Mouse (Mus musculus): Measurements from ENCODE around the gene A2ml1. TPM values are rescaled to one million over a fixed set of nuclear protein-coding genes. Genes with fewer than 3 reads are reported as not detected.

The A2ml1 gene
- polyA plus RNA-seq, 1 experiment from 2014 or later: 2.4 TPM

DNA sequence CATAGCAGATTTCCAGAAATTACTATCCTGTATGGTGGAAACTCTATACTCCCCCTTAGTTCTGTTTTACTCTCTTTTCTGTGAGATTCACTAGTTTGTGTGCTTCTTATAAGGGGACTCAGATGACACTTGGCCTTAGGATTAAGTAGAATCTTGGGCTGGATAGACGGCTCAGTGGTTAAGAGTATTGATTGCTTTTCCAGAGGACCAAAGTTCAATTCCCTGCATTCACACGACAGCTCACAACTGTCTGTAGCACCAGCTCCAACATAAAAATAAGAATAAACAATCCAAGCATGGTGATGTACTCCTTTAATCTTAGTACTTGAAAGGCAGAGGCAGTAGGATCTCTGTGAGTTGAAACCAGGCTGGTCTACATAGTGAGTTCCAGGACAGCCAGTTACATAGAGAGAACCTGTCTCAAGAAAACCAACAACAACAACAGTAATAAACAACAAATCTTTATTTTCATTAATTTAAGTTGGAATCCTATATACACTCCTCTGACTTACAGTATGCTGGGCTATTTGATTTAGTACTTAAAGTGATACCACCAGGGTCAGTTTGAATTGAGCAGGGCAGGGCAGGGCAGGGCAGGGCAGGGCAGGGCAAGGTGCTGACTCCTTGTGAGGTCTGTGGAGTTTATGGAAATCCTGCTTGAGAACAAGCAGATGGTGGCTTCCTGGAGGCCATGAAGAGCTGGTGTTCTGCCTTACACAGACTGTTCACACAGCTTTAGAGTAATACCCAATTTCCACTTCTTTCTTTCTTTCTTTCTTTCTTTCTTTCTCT, 17.0 kb upstream of the A2ml1 start:
- no peaks in the 10 kb centered on the region for H3K27me3 ChIP-seq
- no peaks in the 10 kb centered on the region for H3K9me3 ChIP-seq
- H3K27ac ChIP-seq: no peak overlapping the region; the same call in 1 of the 2 replicates
- WGBS: 48% methylated on average over 2 of the region's 2 CpGs
- H3K4me3 ChIP-seq: no peak overlapping the region
- H3K36me3 ChIP-seq: no peaks in the 10 kb centered on the region
- no peak for ATAC-seq (ENCODE audit: borderline replicate concordance, extremely low read depth, low FRiP score, low TSS enrichment)
- no peak overlapping the region for H3K9ac ChIP-seq
- no peak overlapping the region for H3K4me2 ChIP-seq
- H3K4me1 ChIP-seq: peaks cover 23% of the 10 kb centered on the region

- H3K36me3 ChIP-seq: no peaks in the 10 kb centered on the region
- peak overlapping the region; percentile 68 for H3K27ac ChIP-seq
- peak overlapping the region; percentile 48 for H3K4me2 ChIP-seq
- H3K9ac ChIP-seq: no peak overlapping the region
- H3K4me3 ChIP-seq: peak overlapping the region; percentile 19
- WGBS: 11% methylated on average over 9 of the region's 9 CpGs
- H3K27me3 ChIP-seq: no peaks in the 10 kb centered on the region
- peak; percentile 97 for ATAC-seq (ENCODE audit: borderline replicate concordance, extremely low read depth, low FRiP score, low TSS enrichment)
- no peaks in the 10 kb centered on the region for H3K9me3 ChIP-seq
- peaks cover 17% of the 10 kb centered on the region for H3K4me1 ChIP-seq
Measured at GRCm38 (mm10) chr6:128597121-128597522, 15.7 kb upstream of the A2ml1 start.

GRCm38 (mm10) chr6:128594651-128595050, 13.2 kb upstream of the A2ml1 start:
- H3K36me3 ChIP-seq: no peaks in the 10 kb centered on the region
- no peaks in the 10 kb centered on the region for H3K27me3 ChIP-seq
- ATAC-seq (ENCODE audit: borderline replicate concordance, extremely low read depth, low FRiP score, low TSS enrichment): no peak
- peaks cover 15% of the 10 kb centered on the region for H3K4me1 ChIP-seq
- H3K27ac ChIP-seq: no peak overlapping the region
- H3K4me2 ChIP-seq: no peak overlapping the region
- H3K9ac ChIP-seq: no peak overlapping the region
- no peaks in the 10 kb centered on the region for H3K9me3 ChIP-seq
- no peak overlapping the region for H3K4me3 ChIP-seq
- WGBS: 84% methylated on average over 9 of the region's 9 CpGs

DNA sequence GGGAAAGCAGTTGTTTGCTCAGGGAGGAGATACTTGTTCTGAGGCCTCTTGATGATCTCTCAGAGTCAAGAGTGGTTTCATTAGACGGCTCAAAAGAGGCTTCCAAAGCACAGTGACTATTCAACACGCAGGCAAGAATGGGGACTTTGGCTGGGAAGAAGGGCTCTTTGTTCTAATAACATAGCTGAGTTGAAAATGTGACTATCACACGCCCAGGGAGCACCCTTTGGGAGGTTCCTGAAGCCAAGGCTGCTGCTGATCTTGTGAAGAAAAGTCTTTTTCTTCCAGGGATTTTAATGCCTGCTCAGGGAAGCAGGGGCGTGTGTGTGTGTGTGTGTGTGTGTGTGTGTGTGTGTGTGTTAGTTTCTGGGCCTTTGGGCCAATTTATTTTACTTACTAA, 8.0 kb upstream of the A2ml1 start:
- 0 out of 2 replicates have a peak, but pooled peaks cover 4% of the 10 kb centered on the region for H3K4me1 ChIP-seq
- H3K9me3 ChIP-seq: no peaks in the 10 kb centered on the region
- no peaks in the 10 kb centered on the region for H3K36me3 ChIP-seq
- H3K27ac ChIP-seq: peak overlapping the region; percentile 15; the same call in 1 of the 2 replicates
- H3K4me3 ChIP-seq: no peak overlapping the region
- 47% methylated on average over 4 of the region's 4 CpGs for WGBS
- H3K9ac ChIP-seq: no peak overlapping the region
- no peak for ATAC-seq (ENCODE audit: borderline replicate concordance, extremely low read depth, low FRiP score, low TSS enrichment)
- no peaks in the 10 kb centered on the region for H3K27me3 ChIP-seq
- no peak overlapping the region for H3K4me2 ChIP-seq

- Histone ChIP-seq H3K9ac (no peak overlapping the region), H3K36me3 (no peaks in the 10 kb centered on the region), H3K9me3 (no peaks in the 10 kb centered on the region), H3K4me2 (no peak overlapping the region), H3K27ac (no peak overlapping the region), H3K4me3 (no peak overlapping the region), H3K27me3 (no peaks in the 10 kb centered on the region), H3K4me1 (0 out of 2 replicates have a peak, but pooled peaks cover 4% of the 10 kb centered on the region)
- 56% methylated on average over 6 of the region's 6 CpGs for WGBS
- ATAC-seq (ENCODE audit: borderline replicate concordance, extremely low read depth, low FRiP score, low TSS enrichment): no peak
Measured at GRCm38 (mm10) chr6:128587619-128588018, 6.2 kb upstream of the A2ml1 start.

- WGBS: 70% methylated on average over 11 of the region's 11 CpGs
- ATAC-seq (ENCODE audit: borderline replicate concordance, extremely low read depth, low FRiP score, low TSS enrichment): no peak
- no peak overlapping the region for H3K9ac ChIP-seq
Measured at GRCm38 (mm10) chr6:128585642-128586245, 4.3 kb upstream of the A2ml1 start.

DNA sequence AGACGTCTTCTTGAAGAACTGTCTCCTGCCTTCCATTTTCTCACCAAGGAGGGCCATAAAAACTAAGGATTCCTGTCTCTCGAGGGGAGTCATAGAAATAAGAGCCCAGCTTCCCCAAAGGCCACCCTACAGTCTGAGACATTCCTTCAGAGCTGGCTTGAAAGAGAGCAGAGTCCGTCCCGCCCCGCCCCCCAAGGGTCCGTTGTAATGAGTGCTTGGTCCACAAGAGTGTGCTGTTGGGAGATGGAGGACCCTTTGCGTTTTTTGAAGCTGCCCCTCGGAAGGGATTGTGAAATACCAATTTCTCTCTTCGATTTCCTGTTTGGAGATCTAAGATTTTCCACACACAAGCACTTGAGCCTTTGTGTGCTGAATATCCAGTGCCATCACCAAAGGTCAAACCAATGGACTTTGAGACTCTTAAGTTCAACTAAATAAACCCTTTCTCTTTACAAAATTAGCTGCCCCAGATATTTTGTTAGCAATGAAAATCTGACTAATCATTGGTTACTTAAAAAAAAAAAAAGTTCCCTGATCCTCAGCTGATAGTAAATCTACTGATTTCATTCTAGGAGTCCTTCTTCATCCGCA, 2.8 kb upstream of the A2ml1 start:
- Histone ChIP-seq H3K27me3 (no peaks in the 10 kb centered on the region), H3K9ac (no peak overlapping the region), H3K27ac (no peak overlapping the region), H3K4me2 (peak overlapping the region; percentile 21), H3K4me3 (no peak overlapping the region), H3K4me1 (0 out of 2 replicates have a peak, but pooled peaks cover under 1% of the 10 kb centered on the region), H3K9me3 (no peaks in the 10 kb centered on the region), H3K36me3 (no peaks in the 10 kb centered on the region)
- 21% methylated on average over 10 of the region's 10 CpGs for WGBS
- no peak for ATAC-seq (ENCODE audit: borderline replicate concordance, extremely low read depth, low FRiP score, low TSS enrichment)

More at GRCm38 (mm10) chr6:128585642-128586245, 4.3 kb upstream of the A2ml1 start:
- Histone ChIP-seq H3K4me3 (no peak overlapping the region), H3K27ac (no peak overlapping the region), H3K4me1 (0 out of 2 replicates have a peak, but pooled peaks cover 4% of the 10 kb centered on the region), H3K36me3 (no peaks in the 10 kb centered on the region), H3K9me3 (no peaks in the 10 kb centered on the region), H3K27me3 (no peaks in the 10 kb centered on the region), H3K4me2 (no peak overlapping the region)

- Histone ChIP-seq H3K27me3 (no peaks in the 10 kb centered on the region), H3K4me2 (no peak overlapping the region), H3K27ac (no peak overlapping the region), H3K4me3 (no peak overlapping the region), H3K36me3 (no peaks in the 10 kb centered on the region), H3K9me3 (no peaks in the 10 kb centered on the region), H3K9ac (no peak overlapping the region), H3K4me1 (no peaks in the 10 kb centered on the region)
- no peak for ATAC-seq (ENCODE audit: borderline replicate concordance, extremely low read depth, low FRiP score, low TSS enrichment)
- WGBS: 77% methylated on average over 9 of the region's 9 CpGs
Measured at GRCm38 (mm10) chr6:128577301-128577700, 4.1 kb downstream of the A2ml1 start.

DNA sequence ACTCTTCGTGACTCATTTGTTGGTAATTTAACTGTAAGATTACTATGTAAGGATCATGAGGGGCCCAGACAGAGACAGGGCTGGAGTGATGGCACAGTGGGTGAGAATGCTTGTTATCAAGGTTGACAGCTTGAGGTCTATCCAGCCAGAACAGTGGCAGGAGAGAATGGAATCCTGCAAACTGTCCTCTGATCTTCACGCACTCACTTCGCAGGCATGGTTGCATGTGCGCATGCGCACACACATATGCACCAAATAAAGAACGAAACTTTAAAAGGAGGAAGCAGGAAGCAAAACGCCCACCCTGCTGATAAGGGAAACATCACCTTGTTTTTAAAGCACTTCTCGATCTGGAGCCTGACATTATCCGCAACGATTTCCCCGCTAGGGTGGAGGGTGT, 14.8 kb downstream of the A2ml1 start:
- Histone ChIP-seq H3K9me3 (no peaks in the 10 kb centered on the region), H3K27me3 (no peaks in the 10 kb centered on the region), H3K4me3 (no peak overlapping the region), H3K27ac (no peak overlapping the region), H3K4me1 (no peaks in the 10 kb centered on the region), H3K9ac (no peak overlapping the region), H3K4me2 (no peak overlapping the region), H3K36me3 (no peaks in the 10 kb centered on the region)
- WGBS: 89% methylated on average over 11 of the region's 11 CpGs
- no peak for ATAC-seq (ENCODE audit: borderline replicate concordance, extremely low read depth, low FRiP score, low TSS enrichment)

DNA sequence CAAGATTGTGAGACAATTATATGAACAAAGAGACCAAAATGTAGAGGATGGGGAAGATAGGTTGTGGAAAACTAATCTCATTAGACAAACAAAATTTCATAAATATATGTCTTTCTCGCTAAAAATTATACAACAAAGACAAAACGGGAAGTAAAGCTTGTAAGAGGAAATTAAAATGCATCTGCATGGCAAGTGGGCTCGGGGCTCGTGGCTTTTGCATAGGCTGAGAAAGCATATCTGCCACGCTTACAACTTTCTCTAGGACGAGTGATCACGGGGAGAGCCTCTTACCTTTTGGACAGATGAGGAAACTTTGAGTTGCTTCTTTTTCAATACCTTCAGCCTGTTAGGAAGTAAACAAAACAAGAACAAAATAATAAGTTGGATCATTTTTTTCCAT, 27.4 kb downstream of the A2ml1 start:
- H3K27me3 ChIP-seq: no peaks in the 10 kb centered on the region
- 83% methylated on average over 7 of the region's 7 CpGs for WGBS
- no peaks in the 10 kb centered on the region for H3K9me3 ChIP-seq
- no peak overlapping the region for H3K4me3 ChIP-seq
- no peaks in the 10 kb centered on the region for H3K4me1 ChIP-seq
- H3K27ac ChIP-seq: no peak overlapping the region
- H3K36me3 ChIP-seq: no peaks in the 10 kb centered on the region
- no peak overlapping the region for H3K9ac ChIP-seq
- ATAC-seq (ENCODE audit: borderline replicate concordance, extremely low read depth, low FRiP score, low TSS enrichment): no peak
- H3K4me2 ChIP-seq: no peak overlapping the region

- Histone ChIP-seq H3K4me2 (no peak overlapping the region), H3K9ac (no peak overlapping the region), H3K9me3 (no peaks in the 10 kb centered on the region), H3K4me1 (no peaks in the 10 kb centered on the region), H3K36me3 (no peaks in the 10 kb centered on the region), H3K4me3 (no peak overlapping the region), H3K27me3 (no peaks in the 10 kb centered on the region), H3K27ac (no peak overlapping the region)
- ATAC-seq (ENCODE audit: borderline replicate concordance, extremely low read depth, low FRiP score, low TSS enrichment): no peak
- WGBS: 70% methylated on average over 15 of the region's 15 CpGs
Measured at GRCm38 (mm10) chr6:128549463-128550452, 31.6 kb downstream of the A2ml1 start.

Measured in lung, embryonic 15.5 days (tissue).